Mouse (Mus musculus): ENCODE data around the gene Mavs. TPM values are rescaled to one million over a fixed set of nuclear protein-coding genes. Genes with fewer than 3 reads are reported as not detected.

The Mavs gene
- total RNA-seq (2014; rRNA removed; ENCODE audit: low replicate concordance), result 32.5 and 38.0 TPM in 2 replicates
- 27.4 and 27.8 TPM in 2 replicates for polyA plus RNA-seq (2015; fragmentation: Nextera tagmentation; extraction: Ambion mirVana)

DNA sequence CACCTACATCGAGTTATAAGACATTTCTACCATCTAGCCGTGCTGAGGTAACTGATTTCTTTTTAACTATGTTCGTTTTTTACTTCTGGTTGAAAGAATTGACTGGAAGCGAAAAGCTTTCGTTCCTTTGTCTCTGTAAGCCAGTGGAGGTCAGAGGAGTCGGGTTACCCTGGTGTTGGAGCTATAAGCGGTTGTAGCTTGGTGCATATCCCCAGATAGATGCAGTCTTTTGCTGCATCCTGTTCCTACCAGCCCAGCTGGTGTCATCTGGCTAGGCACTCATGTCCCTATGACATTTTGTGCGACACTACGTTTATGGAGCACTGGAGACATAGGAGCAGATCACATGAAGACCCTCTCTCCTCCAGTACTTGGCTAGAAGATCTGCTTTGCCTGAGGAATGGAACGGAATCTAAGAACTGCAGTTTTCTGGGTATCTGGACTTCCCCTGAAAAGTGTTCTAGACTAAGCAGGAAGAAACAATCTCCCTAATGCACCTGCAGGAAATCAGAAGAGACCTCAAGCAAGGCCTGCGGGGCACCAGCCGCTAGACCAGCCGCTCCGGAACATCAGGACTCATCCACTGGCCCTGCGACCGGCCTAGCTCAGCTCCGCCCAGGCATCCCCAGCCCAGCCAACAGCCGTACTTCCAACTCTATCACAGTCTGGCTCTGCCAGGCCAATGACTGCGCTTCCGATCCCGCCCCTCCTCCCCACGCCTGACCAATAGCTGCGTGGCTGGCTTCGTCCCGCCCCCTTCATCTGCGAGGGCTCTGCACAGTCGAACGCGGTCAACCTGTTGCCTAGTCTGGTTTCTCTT is at the start of gene Mavs:
Gene Mavs (plus strand): TSS at position 757 of the 820 bp plus-strand sequence.
- peak; percentile 100 for ATAC-seq (ENCODE audit: insufficient read depth, low read depth)
- Histone ChIP-seq H3K4me3 (ENCODE audit: low read depth, low read length) (peak within 1 kb of the TSS; percentile 71), H3K9me3 (replicated peaks; ENCODE audit: control insufficient read depth, low read length) (no peaks in the 10 kb centered on the region), H3K4me2 (ENCODE audit: low read depth, low read length) (peak within 1 kb of the TSS; percentile 90), H3K27ac (ENCODE audit: low read depth) (peak within 1 kb of the TSS; percentile 87), H3K27me3 (ENCODE audit: control insufficient read depth, insufficient read depth, low read length) (no peaks in the 10 kb centered on the region), H3K9ac (replicated peaks; ENCODE audit: low read depth, low read length) (peak within 1 kb of the TSS; percentile 81), H3K36me3 (replicated peaks; ENCODE audit: control insufficient read depth, insufficient read depth, low read length) (peaks cover 6% of the 10 kb centered on the region), H3K4me1 (ENCODE audit: control insufficient read depth, insufficient read depth) (peaks cover 21% of the 10 kb centered on the region)
- DNase-seq (ENCODE audit: low spot score), result peak; percentile 97
- WGBS, result 14% methylated on average over 29 of the region's 29 CpGs
- TF ChIP-seq CTCF (IDR thresholded peaks at IDR 0.05; ENCODE audit: low read depth) (no peak), EP300 (IDR thresholded peaks at IDR 0.05; ENCODE audit: low read depth) (no peak)

DNA sequence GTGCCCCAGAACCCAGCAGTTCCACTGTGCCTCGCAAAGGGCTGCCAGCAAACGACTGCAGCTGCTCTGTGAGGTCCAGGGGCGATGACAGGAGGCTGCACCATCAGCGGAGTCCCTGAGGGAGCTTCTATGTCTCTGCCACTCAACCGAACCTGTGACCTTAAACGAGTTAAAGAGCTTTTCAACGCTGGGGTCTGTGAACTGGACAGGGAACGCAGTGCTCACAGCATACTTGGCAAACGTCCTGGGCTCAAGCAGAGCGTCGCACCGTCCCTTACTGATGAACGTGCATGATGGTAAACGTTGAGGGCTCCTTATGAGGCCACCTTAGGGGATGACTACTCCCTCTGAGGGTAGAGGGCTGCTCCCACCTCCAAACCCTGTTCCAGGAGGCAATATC is 47.5 kb upstream of the Mavs start:
- Histone ChIP-seq H3K27me3 (ENCODE audit: control insufficient read depth, insufficient read depth, low read length) (no peaks in the 10 kb centered on the region), H3K9me3 (replicated peaks; ENCODE audit: control insufficient read depth, low read length) (no peaks in the 10 kb centered on the region), H3K4me2 (ENCODE audit: low read depth, low read length) (peak overlapping the region; percentile 90), H3K4me3 (ENCODE audit: low read depth, low read length) (peak overlapping the region; percentile 76), H3K36me3 (replicated peaks; ENCODE audit: control insufficient read depth, insufficient read depth, low read length) (peaks cover 20% of the 10 kb centered on the region; the same call in 1 of the 2 replicates), H3K9ac (replicated peaks; ENCODE audit: low read depth, low read length) (peak overlapping the region; percentile 54), H3K4me1 (ENCODE audit: control insufficient read depth, insufficient read depth) (peaks cover 10% of the 10 kb centered on the region), H3K27ac (ENCODE audit: low read depth) (peak overlapping the region; percentile 87)
- peak; percentile 80 for ATAC-seq (ENCODE audit: insufficient read depth, low read depth)
- peak; percentile 83 for DNase-seq (ENCODE audit: low spot score)
- no peak for TF ChIP-seq CTCF (IDR thresholded peaks at IDR 0.05; ENCODE audit: low read depth)
- no peak for TF ChIP-seq EP300 (IDR thresholded peaks at IDR 0.05; ENCODE audit: low read depth)
- 1% methylated on average over 14 of the region's 14 CpGs for WGBS

DNA sequence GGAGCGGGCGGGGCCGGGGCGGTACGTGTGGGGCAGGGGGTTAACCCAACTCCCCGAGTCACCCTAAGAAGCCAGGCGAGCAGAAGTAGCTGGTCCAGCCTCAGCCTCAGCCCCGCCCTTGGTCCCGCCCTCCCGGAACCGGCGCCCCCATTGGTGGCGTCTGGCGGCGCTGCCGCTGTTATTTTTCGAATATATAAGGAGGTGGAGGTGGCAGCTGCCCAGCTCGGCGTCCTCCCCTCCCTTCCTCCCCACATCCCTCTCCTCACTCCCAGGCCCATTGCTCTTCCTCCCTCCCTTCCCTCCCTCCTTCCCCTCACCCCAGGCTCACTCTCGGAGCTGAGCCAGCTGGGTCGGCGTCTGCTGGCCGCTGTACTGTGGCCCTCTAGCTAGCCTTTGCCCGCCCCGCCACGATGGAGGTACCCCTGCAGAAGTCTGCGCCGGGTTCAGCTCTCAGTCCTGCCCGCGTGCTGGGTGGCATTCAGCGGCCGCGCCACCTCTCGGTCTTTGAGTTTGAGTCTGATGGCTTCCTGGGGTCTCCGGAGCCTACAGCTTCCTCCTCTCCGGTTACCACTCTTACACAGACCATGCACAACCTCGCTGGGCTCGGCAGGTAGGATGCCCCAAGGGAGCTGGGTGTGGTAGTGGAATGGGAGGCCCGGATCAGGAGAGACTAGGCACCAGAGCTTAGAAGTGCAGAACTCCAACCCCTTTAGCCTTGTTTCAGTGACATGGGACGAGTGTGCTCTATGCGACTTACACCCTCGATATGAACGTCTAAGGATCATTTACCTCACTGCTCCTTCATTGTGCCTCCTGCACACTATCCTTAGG is 46.9 kb upstream of the Mavs start, which contains the start of the genes Cdc25b and Spef1:
Gene Cdc25b (plus strand): TSS at position 179 of the 831 bp plus-strand sequence.
Gene Spef1 (minus strand): TSS at position 512 of the 831 bp plus-strand sequence.
- ATAC-seq (ENCODE audit: insufficient read depth, low read depth), result peak; percentile 88
- WGBS, result under 1% methylated on average over 42 of the region's 43 CpGs
- H3K4me3 ChIP-seq (ENCODE audit: low read depth, low read length), result peak within 1 kb of the TSS; percentile 76

DNA sequence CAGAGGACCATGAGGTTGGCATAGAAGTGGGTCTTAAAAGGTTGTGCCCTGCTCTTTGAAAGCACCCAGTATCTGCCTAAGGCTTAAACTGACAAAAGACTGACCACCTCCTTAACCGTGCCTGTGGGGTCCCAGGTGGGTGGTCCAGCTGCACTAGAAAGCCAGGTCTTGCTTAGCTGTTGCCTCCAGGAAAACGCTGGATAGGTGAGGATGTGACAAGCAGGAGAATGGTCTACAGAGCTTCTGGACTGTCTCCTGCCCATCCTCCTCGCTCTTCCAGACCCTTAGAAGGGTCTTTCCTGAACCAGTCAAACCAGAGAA is 46.3 kb upstream of the Mavs start:
- no peaks in the 10 kb centered on the region for H3K27me3 ChIP-seq (ENCODE audit: control insufficient read depth, insufficient read depth, low read length)
- ATAC-seq (ENCODE audit: insufficient read depth, low read depth) (no peak), DNase-seq (ENCODE audit: low spot score) (no peak)
- 38% methylated on average over 3 of the region's 3 CpGs for WGBS
- peaks cover 10% of the 10 kb centered on the region for H3K4me1 ChIP-seq (ENCODE audit: control insufficient read depth, insufficient read depth)
- H3K27ac ChIP-seq (ENCODE audit: low read depth), result peak overlapping the region; percentile 87; the same call in 1 of the 2 replicates
- H3K4me2 ChIP-seq (ENCODE audit: low read depth, low read length), result peak overlapping the region; percentile 90
- peak overlapping the region; percentile 54 for H3K9ac ChIP-seq (replicated peaks; ENCODE audit: low read depth, low read length)
- H3K36me3 ChIP-seq (replicated peaks; ENCODE audit: control insufficient read depth, insufficient read depth, low read length), result peaks cover 29% of the 10 kb centered on the region
- TF ChIP-seq CTCF (IDR thresholded peaks at IDR 0.05; ENCODE audit: low read depth) (no peak), EP300 (IDR thresholded peaks at IDR 0.05; ENCODE audit: low read depth) (no peak)
- H3K9me3 ChIP-seq (replicated peaks; ENCODE audit: control insufficient read depth, low read length), result no peaks in the 10 kb centered on the region
- peak overlapping the region; percentile 76 for H3K4me3 ChIP-seq (ENCODE audit: low read depth, low read length)

More for the DNA sequence above, 46.9 kb upstream of the Mavs start, which contains the start of the genes Cdc25b and Spef1:
- Histone ChIP-seq H3K9me3 (replicated peaks; ENCODE audit: control insufficient read depth, low read length) (no peaks in the 10 kb centered on the region), H3K9ac (replicated peaks; ENCODE audit: low read depth, low read length) (peak within 1 kb of the TSS; percentile 54), H3K27me3 (ENCODE audit: control insufficient read depth, insufficient read depth, low read length) (no peaks in the 10 kb centered on the region), H3K4me2 (ENCODE audit: low read depth, low read length) (peak within 1 kb of the TSS; percentile 90), H3K27ac (ENCODE audit: low read depth) (peak within 1 kb of the TSS; percentile 87), H3K4me1 (ENCODE audit: control insufficient read depth, insufficient read depth) (peaks cover 10% of the 10 kb centered on the region), H3K36me3 (replicated peaks; ENCODE audit: control insufficient read depth, insufficient read depth, low read length) (peaks cover 25% of the 10 kb centered on the region; the same call in 1 of the 2 replicates)
- peak; percentile 8; the same call in 1 of the 2 replicates for TF ChIP-seq CTCF (IDR thresholded peaks at IDR 0.05; ENCODE audit: low read depth)
- no peak for TF ChIP-seq EP300 (IDR thresholded peaks at IDR 0.05; ENCODE audit: low read depth)
- DNase-seq (ENCODE audit: low spot score), result peak; percentile 84

DNA sequence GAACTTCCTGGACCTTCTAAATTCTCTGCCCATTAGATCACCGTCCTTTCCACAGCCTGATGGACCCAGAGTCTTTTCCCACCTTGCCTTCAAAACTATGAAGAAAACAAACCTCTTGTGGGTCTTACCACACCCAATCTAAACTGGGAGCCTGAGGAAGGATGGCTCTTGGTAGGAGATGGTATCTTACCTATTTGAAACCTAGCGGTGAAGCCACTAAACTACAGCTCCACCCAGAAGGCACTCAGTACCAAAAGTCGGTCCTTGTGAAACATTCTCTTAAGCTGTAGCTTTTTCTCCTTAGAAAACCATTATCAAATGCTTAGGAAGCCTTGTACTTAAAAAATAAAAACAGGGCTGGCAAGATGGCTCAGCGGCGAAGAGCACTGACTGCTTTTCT is 45.6 kb upstream of the Mavs start:
- no peak for TF ChIP-seq EP300 (IDR thresholded peaks at IDR 0.05; ENCODE audit: low read depth)
- TF ChIP-seq CTCF (IDR thresholded peaks at IDR 0.05; ENCODE audit: low read depth), result no peak
- H3K4me3 ChIP-seq (ENCODE audit: low read depth, low read length), result no peak overlapping the region
- no peaks in the 10 kb centered on the region for H3K27me3 ChIP-seq (ENCODE audit: control insufficient read depth, insufficient read depth, low read length)
- H3K9me3 ChIP-seq (replicated peaks; ENCODE audit: control insufficient read depth, low read length), result no peaks in the 10 kb centered on the region
- 94% methylated on average over 5 of the region's 5 CpGs for WGBS
- ATAC-seq (ENCODE audit: insufficient read depth, low read depth) (no peak), DNase-seq (ENCODE audit: low spot score) (no peak)
- peaks cover 10% of the 10 kb centered on the region for H3K4me1 ChIP-seq (ENCODE audit: control insufficient read depth, insufficient read depth)
- H3K27ac ChIP-seq (ENCODE audit: low read depth), result no peak overlapping the region
- peaks cover 36% of the 10 kb centered on the region for H3K36me3 ChIP-seq (replicated peaks; ENCODE audit: control insufficient read depth, insufficient read depth, low read length)
- peak overlapping the region; percentile 90; the same call in 1 of the 2 replicates for H3K4me2 ChIP-seq (ENCODE audit: low read depth, low read length)
- no peak overlapping the region for H3K9ac ChIP-seq (replicated peaks; ENCODE audit: low read depth, low read length)

Data from heart, postnatal 0 days (tissue).